Mouse (Mus musculus): Measurements from ENCODE around the gene Reep3.

- TF ChIP-seq CTCF (conservative IDR thresholded peaks at IDR 0.05; ENCODE audit: low read length), result no peak
- no peak for TF ChIP-seq POU5F1 (IDR thresholded peaks at IDR 0.05; ENCODE audit: borderline replicate concordance, low read length)
Observed at GRCm38 (mm10) chr10:67025573-67026236, 71.0 kb downstream of the Reep3 start.

All from E14TG2a.4 (cell line).